Mouse (Mus musculus) WW6 (cell line): ENCODE results near the gene Dmtf1.
"Not testable (repeated sequence)": the region's sequence is repeated elsewhere in the genome, so short reads cannot be mapped to it uniquely, and the experiment has no call there.

Source experiments
- DNase-seq: peaks from one replicate; pipeline ENCODE4 v3.0.0-alpha.2; 2013; ENCODE audit warnings: low read depth, low spot score

Gene Dmtf1

GRCm38 (mm10) chr5:9161456-9162041, at the start of gene Dmtf1:
Dmtf1 (minus strand) TSS chr5:9161776.
- peak; percentile 74 for DNase-seq

GRCm38 (mm10) chr5:9186467-9186866, 24.9 kb upstream of the Dmtf1 start:
- no peak for DNase-seq

GRCm38 (mm10) chr5:9173295-9173694, 11.7 kb upstream of the Dmtf1 start:
- DNase-seq, result no peak

- not testable (repeated sequence) for DNase-seq
Observed at GRCm38 (mm10) chr5:9169328-9170005, 7.9 kb upstream of the Dmtf1 start.

GRCm38 (mm10) chr5:9166366-9166765, 4.8 kb upstream of the Dmtf1 start:
- DNase-seq, result no peak

GRCm38 (mm10) chr5:9165151-9165550, 3.6 kb upstream of the Dmtf1 start:
- not testable (repeated sequence) for DNase-seq

GRCm38 (mm10) chr5:9163411-9163810, 1.8 kb upstream of the Dmtf1 start:
- DNase-seq, result no peak

GRCm38 (mm10) chr5:9162088-9162487, 512 bp upstream of the Dmtf1 start:
- DNase-seq, result no peak

- DNase-seq, result no peak
Observed at GRCm38 (mm10) chr5:9160831-9161455, 633 bp downstream of the Dmtf1 start.

- no peak for DNase-seq
Observed at GRCm38 (mm10) chr5:9157336-9157735, 4.2 kb downstream of the Dmtf1 start.

- DNase-seq, result no peak
Observed at GRCm38 (mm10) chr5:9156746-9157145, 4.8 kb downstream of the Dmtf1 start.

- no peak for DNase-seq
Observed at GRCm38 (mm10) chr5:9149273-9149850, 12.2 kb downstream of the Dmtf1 start.

- no peak for DNase-seq
Observed at GRCm38 (mm10) chr5:9142376-9142775, 19.2 kb downstream of the Dmtf1 start.

GRCm38 (mm10) chr5:9140724-9141123, 20.9 kb downstream of the Dmtf1 start:
- no peak for DNase-seq

- DNase-seq, result no peak
Observed at GRCm38 (mm10) chr5:9135588-9135987, 26.0 kb downstream of the Dmtf1 start.

- no peak for DNase-seq
Observed at GRCm38 (mm10) chr5:9131786-9132185, 29.8 kb downstream of the Dmtf1 start.

- no peak for DNase-seq
Observed at GRCm38 (mm10) chr5:9128566-9128965, 33.0 kb downstream of the Dmtf1 start.

- no peak for DNase-seq
Observed at GRCm38 (mm10) chr5:9124134-9124533, 37.4 kb downstream of the Dmtf1 start.

GRCm38 (mm10) chr5:9114162-9114561, 47.4 kb downstream of the Dmtf1 start:
- no peak for DNase-seq

- peak; percentile 53 for DNase-seq
Observed at GRCm38 (mm10) chr5:9111759-9112158, 49.8 kb downstream of the Dmtf1 start.

- DNase-seq, result no peak
Observed at GRCm38 (mm10) chr5:9111285-9111684, 50.3 kb downstream of the Dmtf1 start.

- no peak for DNase-seq
Observed at GRCm38 (mm10) chr5:9109582-9109981, 52.0 kb downstream of the Dmtf1 start.

GRCm38 (mm10) chr5:9108490-9108889, 53.1 kb downstream of the Dmtf1 start:
- no peak for DNase-seq
